Mouse (Mus musculus) olfactory bulb, adult 2 months (tissue): ENCODE data around the gene Egln1. TPM values are rescaled to one million over a fixed set of nuclear protein-coding genes. Genes with fewer than 3 reads are reported as not detected.
A peak's percentile ranks its signal among the peaks of the same experiment; 100 is the strongest.

Source experiments
- H3K27ac ChIP-seq: fragments of 200-500 bp; 2 replicates; pipeline ENCODE4 v1.5.1; 2012; ENCODE audit warnings: low read depth, low read length; ENCODE audit not compliant: insufficient read depth
- H3K4me1 ChIP-seq: fragments of 200-500 bp; 2 replicates; pipeline ENCODE4 v1.6.1; 2012; ENCODE audit warnings: low read length; ENCODE audit not compliant: control insufficient read depth, insufficient read depth
- H3K4me3 ChIP-seq: fragments of 200-500 bp; 2 replicates; pipeline ENCODE4 v1.5.1; 2012; ENCODE audit warnings: mild to moderate bottlenecking, low read depth, low read length, moderate library complexity; ENCODE audit not compliant: insufficient read depth
- CTCF ChIP-seq: fragments of 200-500 bp; IDR thresholded peaks from 2 replicates; pipeline ENCODE4 v1.5.1; 2012; ENCODE audit warnings: low read depth, mild to moderate bottlenecking, low read length, moderate library complexity; ENCODE audit not compliant: insufficient read depth
- POLR2A ChIP-seq: fragments of 200-500 bp; IDR thresholded peaks from 2 replicates; pipeline ENCODE4 v1.6.1; 2012; ENCODE audit warnings: mild to moderate bottlenecking, low read depth, low read length, moderate library complexity; ENCODE audit not compliant: insufficient read depth
- WGBS: fragments of 180-500 bp; shearing (Covaris S2); methylation state at CpG from one replicate; pipeline ENCODE4 v1.1.7; 2018; 5-methylcytosine and 5-hydroxymethylcytosine counted together
- polyA plus RNA-seq: library from polyadenylated mRNA; stranded (reverse); fragments of >200 nt; gene quantifications from 2 replicates; pipeline ENCODE4 v1.2.4, GENCODE M21; 2012; ENCODE audit warnings: low replicate concordance; ENCODE audit not compliant: missing spikeins, insufficient read depth, insufficient read length

Egln1 gene
- polyA plus RNA-seq, 1 experiment, result 113 TPM

DNA sequence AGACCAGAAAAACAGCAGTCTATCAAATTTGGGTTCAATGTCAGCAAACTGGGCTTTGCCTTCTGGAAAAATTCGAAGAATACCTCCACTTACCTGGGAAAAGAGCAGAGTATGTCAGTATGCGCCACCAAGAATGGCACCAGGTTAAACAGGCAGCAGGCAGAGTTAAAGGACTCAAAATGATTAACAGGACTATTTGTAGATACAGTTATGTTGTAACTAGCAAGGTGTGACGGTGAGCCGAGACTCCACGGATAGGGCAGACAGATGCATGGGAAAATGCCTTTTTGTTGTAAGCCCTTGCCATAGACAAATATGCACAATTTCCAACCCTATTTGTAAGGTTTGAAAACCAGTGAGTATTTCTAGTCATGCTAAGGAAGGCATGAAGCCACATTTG, 35.1 kb downstream of the Egln1 start:
- Histone ChIP-seq H3K4me3 (no peak overlapping the region), H3K27ac (no peak overlapping the region), H3K4me1 (peaks cover 11% of the 10 kb centered on the region)
- no peak for TF ChIP-seq CTCF
- TF ChIP-seq POLR2A, result no peak
- 96% methylated on average over 5 of the region's 5 CpGs for WGBS

DNA sequence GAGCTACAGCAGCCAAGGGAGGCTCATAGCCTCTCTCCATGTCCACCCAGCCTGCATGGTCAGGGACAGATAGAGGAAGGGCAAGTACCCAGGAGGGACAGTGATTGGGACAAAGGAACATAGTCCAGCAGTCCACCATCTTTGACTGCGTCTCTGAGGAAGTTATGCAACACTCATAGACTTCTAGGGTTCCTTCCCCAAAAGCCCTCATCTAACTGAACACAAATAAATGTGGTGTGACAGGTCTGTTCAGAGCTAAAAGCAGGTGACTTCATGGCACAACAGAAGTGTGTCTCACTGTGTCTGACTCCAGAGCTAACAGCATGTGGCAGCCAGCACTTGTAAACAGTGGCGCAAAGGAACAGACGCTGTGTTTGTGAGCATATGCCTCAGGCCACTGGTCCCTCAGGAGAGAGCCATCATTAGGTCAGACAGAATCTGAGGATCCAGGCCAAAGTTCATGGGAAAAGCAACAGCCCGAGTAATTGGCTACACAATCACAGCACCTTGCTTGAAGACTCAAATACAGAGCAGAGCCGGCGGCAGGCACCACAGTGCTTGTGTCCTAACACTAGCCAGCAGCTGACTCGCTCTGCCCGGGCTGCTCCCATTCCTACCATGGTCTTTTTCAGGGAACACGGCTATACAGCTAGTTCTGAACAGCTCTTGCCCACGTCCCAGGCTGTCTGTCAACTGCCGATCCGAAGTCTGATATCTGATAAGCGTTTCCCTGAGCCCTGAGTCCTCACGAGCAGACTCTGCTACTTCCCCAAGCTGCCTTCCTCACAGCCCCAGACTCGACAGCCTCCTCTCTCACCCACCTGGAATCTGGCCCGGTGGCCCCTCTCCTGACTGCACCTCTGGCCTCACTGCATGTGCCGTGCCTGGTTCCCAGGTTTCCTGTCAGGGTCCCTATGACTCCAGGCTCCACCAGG, 36.9 kb downstream of the Egln1 start:
- no peak overlapping the region for H3K4me3 ChIP-seq
- no peaks in the 10 kb centered on the region; the same call in 1 of the 2 replicates for H3K4me1 ChIP-seq
- TF ChIP-seq CTCF (no peak), POLR2A (no peak)
- H3K27ac ChIP-seq, result no peak overlapping the region
- 77% methylated on average over 17 of the region's 17 CpGs for WGBS

DNA sequence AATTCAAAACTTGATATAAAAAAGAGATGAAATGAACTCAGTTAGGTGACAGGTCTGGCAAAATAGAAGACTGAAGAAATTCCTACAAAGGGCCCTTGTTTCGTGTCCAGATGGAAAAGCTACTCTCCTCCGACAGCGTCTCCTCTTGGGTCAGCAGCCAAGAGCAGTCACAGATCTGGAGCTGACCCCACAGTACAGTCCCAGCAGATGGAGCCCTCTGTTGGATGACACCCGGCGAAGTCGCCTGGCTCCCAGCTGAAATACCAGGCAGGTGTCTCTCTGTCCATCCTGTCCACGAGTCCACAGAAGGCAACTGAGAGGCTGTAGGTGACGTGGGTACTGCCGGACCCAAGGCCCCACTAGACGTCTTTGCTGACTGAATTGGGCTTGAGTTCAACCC, 38.8 kb downstream of the Egln1 start:
- Histone ChIP-seq H3K4me1 (no peaks in the 10 kb centered on the region; the same call in 1 of the 2 replicates), H3K4me3 (no peak overlapping the region), H3K27ac (no peak overlapping the region)
- TF ChIP-seq POLR2A, result no peak
- no peak for TF ChIP-seq CTCF
- WGBS, result 72% methylated on average over 10 of the region's 10 CpGs

DNA sequence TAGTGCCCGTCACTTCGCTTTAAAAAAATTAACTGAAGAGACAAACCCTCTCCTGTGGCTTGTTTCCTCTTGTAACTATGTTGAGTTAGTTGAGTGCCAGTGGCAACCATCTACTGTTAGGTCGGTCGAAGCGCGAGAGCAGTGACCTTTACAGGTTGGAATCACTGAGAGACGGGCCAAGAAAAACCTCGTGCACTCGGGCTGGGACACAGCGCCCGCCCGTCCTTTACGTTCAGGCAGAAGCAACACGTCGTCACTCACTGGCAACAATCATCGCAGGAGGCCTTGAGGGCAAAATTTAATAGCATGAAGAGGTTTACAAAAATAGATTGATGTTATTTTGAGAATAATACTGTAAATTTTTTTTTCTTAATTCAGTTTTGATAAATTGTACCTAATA, 39.2 kb downstream of the Egln1 start:
- no peaks in the 10 kb centered on the region; the same call in 1 of the 2 replicates for H3K4me1 ChIP-seq
- 90% methylated on average over 16 of the region's 16 CpGs for WGBS
- H3K27ac ChIP-seq, result no peak overlapping the region
- TF ChIP-seq CTCF, result no peak
- TF ChIP-seq POLR2A, result no peak
- no peak overlapping the region for H3K4me3 ChIP-seq

DNA sequence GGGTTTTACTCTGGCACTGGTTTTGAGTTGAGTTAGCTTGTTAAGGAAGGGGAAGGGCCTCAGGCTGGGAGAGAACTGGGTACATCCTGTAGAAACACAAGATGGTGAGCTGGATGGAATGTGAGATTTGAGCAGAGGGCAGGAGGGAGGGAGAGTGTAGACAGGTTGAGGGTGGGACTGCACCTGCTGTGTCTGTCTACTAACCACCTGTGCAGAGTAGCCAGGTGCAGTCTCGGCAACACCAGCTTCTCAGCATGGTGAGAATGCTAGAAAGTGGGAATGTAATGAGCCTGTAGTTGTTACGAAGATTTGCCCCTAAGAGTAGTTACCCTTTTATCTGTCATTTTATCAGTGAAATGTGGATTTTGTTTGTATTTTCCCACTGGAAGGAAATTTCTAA, 43.6 kb downstream of the Egln1 start:
- H3K27ac ChIP-seq, result no peak overlapping the region
- no peak overlapping the region for H3K4me3 ChIP-seq
- 82% methylated on average over 2 of the region's 2 CpGs for WGBS
- H3K4me1 ChIP-seq, result peaks cover 8% of the 10 kb centered on the region; the same call in 1 of the 2 replicates
- no peak for TF ChIP-seq CTCF
- TF ChIP-seq POLR2A, result no peak

DNA sequence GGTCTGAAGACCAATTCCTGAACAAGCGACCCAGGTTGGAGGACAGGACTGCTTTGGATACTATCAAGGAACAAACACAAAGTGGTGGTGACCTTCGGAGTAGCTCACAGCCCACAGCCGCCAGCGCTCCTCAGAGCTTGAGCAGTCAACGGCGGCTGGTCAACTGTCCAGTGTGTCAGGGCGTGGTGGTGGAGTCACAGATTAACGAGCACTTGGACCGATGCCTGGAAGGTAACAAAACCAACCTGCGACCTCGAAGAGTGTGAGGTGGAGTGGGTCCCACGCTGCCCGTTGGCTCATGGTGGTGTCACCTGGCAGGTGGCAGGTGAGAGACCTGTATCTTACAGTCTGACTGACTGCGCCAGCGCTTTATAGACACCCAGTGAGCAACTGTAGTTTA, 45.9 kb downstream of the Egln1 start:
- TF ChIP-seq CTCF, result no peak
- no peak for TF ChIP-seq POLR2A
- no peak overlapping the region for H3K4me3 ChIP-seq
- 91% methylated on average over 15 of the region's 15 CpGs for WGBS
- no peak overlapping the region for H3K27ac ChIP-seq
- H3K4me1 ChIP-seq, result peaks cover 15% of the 10 kb centered on the region

DNA sequence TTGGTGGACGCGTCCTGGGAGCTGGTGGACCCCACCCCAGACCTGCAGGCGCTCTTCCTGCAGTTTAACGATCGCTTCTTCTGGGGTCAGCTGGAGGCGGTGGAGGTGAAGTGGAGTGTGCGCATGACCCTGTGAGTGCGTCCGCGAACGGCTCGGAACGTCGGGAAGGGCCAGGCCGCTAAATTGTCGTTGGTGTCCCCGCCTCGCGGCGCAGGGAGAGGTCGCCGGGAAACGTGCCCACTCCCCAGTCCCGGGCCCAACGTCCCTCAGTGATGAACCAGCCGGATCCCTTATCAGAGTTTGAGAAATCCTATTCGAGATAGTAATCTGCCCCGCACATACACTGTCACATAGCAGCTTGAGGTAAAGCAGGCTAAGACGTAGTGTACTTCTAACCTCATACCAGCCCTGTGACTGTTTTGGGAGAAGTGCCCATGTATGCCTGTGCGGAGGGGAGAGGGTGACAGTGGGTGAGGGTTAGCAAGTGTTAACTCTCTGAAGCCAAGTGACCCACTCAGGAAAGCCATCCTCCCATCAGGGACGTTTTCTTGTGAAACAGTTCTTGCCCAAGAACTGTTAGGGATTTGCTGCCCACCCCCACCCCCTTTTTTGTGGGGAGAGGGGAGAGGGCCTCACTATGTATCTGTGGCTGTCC, 50.7 kb downstream of the Egln1 start:
- TF ChIP-seq CTCF, result no peak
- no peak for TF ChIP-seq POLR2A
- peak overlapping the region; percentile 80 for H3K4me3 ChIP-seq
- peaks cover 29% of the 10 kb centered on the region for H3K4me1 ChIP-seq
- 5% methylated on average over 31 of the region's 31 CpGs for WGBS
- no peak overlapping the region for H3K27ac ChIP-seq

DNA sequence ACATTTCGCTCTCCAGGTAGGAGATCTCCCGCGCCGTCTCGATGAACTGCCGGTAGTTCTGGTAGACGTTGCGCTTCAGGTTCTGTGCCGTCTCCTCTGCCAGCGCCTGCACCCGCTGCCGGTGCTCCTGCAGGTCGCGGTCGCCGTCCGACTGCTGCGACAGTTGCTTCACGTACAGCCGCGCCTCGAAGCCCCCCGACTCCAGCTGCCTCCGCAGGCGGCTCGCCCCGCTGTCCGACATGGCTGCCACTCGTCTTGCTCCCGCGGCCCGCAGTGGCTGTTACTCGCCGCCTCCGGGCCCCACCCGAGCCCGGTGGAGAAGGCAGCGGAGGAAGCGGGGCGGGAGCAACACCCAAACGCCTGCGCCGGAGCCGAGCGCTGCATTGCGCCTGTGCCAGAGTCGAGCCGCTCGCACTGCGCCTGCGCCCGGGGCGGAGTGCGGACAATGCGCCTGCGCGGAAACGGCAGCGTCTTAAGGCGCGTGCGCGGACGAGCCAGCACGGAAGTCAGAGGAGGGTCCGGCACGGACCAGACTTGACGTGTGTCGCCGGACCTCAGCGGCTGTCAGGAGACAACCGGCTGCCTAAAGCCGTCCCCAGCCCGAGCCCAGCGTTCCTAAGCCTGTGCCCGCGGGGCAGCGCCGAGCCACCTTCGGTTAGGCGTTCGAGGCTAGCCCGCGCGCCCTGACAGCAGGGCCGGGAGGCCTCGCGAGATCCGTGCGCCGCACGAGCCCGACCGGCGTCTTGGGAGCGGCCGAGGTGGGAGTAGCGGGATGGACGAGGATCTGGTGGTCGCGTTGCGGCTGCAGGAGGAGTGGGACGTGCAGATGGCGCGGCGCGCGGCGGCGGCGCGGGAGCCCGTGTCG, 51.5 kb downstream of the Egln1 start, which contains the start of the genes Exoc8 and Sprtn:
Gene Exoc8 (minus strand): TSS at position 320 of the 865 bp plus-strand sequence.
Gene Sprtn (plus strand): TSS at position 501 of the 865 bp plus-strand sequence.
- no peak for TF ChIP-seq CTCF
- peak; percentile 84; the same call in 1 of the 2 replicates for TF ChIP-seq POLR2A
- under 1% methylated on average over 114 of the region's 114 CpGs for WGBS
- H3K27ac ChIP-seq, result peak within 1 kb of the TSS; percentile 44
- peaks cover 23% of the 10 kb centered on the region for H3K4me1 ChIP-seq
- H3K4me3 ChIP-seq, result peak within 1 kb of the TSS; percentile 80
